Mouse (Mus musculus) cerebellum, adult 9-11 months (tissue): ENCODE measurements around the gene Nacc1.

Experiments
- DNase-seq: peaks from one replicate; pipeline ENCODE4 v3.0.0; 2022

Gene Nacc1

DNA sequence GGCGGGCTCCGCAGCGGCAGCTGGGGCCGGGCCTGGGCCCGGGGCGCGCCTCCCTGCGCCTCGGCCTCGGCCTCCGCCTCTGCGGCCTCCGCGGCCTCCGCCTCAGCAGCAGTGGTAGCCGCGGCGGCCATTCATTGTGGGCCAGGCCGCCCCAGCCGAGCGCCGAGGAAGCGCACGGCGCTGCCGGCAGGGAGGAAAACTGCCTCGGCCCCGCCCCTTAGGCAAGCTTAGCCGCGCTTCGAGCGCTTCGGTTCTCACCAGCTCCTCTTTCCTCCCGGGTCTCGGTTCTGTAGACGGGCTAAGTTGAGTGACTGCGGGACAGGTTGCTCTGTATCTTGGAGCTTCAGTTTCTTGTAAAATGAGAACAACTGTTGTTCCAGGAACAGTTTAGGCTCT is at the start of gene Nacc1:
Nacc1 (minus strand) TSS at position 158 of the 396 bp plus-strand sequence.
- peak; percentile 87 for DNase-seq

DNA sequence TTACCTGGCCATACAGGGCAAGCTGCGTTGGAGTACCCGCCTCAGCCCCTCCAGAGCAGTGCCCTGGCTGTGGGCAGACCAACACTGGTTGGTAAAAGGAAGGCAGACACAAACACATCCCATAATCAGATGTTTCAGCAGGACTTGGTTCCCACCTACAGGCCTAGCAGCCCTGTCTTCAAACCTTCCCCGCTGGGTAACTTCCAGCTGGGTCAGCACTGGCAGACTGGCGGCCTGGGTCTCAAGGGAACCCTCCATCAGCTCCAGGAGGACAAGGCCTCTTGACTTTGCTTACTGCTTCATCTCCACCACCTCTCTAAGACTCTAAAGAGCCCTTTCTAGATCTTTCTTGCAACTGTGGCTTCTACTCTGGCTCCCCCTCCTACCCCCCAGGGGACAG is 48.9 kb upstream of the Nacc1 start:
- no peak for DNase-seq

DNA sequence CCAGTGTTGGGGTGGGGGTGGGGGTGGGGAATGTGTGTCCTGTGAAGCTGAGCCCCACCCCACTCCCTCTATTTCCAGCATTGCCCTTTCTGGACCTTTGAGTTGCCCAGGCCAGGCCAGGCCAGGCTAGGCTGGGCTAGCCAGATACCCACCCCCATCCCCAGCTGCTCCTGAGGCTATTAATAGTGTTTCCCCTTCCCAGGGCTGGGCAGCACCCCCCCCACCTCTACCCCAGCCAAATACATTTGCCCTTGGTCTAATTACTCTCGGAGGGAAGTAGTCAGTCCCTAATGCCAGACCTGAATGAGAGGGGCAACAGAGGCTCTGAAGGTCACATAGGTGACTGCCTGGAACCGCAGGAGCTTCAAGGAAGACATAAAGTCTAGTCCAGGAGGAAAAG is 47.9 kb upstream of the Nacc1 start:
- no peak for DNase-seq

DNA sequence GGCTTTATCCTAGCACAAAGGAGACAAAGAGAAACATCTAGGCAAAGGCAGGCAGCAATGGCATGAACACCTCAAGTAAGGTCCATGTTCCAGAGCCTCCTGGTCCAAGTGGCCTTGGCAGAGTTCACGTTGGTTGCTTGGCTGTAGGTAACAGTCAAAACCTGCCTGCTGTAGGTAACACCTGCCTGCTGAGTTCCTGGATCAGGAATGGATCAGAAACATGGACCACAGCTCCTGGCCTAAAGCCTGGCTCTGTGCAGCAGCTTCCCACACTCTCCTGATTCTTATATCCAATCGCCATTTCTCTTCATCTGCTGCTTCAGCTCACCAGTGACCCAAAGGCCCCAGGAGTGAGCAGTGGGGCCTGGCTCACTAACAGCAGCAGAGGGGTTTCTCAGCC is 47.0 kb upstream of the Nacc1 start:
- no peak for DNase-seq

DNA sequence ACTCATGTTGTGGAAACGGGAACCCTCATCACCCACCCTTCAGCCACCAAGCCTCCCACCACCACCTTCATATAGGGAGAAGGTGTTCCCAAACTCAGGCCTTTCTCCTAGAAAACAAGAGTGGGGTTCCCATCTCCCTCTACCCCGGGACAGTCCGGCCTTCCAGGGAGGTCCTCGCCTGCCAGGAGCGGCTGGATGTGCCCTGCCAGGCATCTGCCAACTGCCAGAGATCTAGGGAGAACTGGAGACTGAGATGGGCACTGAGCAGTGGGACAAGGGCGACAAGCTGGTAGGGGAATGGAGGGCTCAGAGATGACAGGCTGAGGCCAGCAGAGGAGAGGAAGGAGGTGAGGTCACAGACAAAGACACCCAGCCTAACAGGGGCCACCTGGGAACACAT is 46.3 kb upstream of the Nacc1 start:
- no peak for DNase-seq

DNA sequence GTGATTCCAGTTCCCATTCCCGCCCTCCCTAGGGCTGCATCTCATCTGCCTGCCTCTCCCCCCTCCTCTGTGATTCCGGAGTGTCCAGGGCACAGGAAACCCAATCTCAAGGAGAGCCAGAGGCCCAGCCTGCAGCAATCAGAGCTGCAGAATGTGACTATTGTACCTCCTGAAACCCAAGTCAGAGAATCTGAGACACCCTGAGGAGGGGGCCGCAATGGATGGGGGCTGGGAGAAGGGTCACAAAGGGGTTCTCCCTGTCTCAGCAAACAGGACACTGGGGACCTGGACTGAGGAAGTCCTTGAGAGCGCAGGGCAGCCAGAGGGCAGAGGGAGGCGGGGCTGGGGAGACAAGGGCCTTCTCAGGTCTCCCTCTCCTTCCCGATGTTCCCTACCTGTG is 45.3 kb upstream of the Nacc1 start:
- DNase-seq = no peak

DNA sequence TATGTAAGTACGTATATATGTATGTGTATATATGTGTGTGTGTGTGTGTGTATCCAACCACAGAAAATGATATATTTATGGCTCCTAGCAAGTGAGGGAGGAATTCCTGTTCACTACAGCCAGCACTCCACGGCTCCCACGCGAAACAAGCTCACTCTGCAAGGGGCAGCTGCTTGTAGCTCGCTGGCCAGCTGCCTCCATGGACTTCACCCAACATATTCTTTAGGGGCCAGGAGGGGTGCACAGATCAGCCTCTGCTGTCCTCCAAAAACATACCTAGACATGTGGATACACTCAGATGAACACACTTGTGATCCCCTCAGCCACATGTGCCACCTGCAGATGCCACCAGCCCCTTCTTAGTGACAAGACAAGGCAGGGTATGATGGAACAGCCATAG is 44.9 kb upstream of the Nacc1 start:
- no peak for DNase-seq

DNA sequence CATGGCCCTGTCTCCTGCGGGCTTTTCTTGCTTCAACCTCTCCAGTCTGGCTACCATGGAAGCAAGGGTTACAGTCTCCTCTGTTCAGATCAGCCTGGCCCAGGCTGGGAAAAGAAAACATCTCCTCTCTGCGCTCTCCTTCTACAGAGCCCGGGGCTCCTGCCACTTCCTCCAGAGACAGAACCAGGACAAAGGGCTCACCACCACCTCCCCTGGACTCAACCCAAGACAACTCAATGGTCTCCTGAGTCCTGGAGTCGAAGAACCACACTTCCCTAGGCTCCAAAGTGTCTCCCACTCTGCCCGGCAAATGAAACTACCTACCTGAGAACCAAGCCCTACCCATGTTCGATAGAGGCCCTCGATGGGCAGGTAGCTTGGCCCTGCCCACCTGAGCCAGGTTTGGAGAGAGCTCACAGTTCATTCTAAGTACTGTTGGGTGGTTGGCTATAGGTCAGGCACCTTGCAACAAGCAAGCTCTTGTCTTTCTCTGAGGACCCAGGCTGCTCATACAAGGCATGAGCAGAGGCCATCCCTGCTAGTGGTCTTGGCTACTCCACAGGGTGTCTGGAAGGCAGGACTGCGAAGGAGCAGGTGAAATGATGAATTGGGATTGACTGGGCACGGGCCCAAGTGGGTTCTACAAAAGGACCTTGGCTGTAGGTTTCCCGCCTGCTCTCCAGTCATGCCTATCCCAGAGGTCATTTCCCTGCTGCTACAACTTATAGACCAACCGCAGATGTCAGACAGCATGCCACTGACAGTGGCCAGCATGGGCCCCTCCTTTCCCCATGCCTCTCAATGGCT is 43.9 kb upstream of the Nacc1 start:
- peak; percentile 73 for DNase-seq

DNA sequence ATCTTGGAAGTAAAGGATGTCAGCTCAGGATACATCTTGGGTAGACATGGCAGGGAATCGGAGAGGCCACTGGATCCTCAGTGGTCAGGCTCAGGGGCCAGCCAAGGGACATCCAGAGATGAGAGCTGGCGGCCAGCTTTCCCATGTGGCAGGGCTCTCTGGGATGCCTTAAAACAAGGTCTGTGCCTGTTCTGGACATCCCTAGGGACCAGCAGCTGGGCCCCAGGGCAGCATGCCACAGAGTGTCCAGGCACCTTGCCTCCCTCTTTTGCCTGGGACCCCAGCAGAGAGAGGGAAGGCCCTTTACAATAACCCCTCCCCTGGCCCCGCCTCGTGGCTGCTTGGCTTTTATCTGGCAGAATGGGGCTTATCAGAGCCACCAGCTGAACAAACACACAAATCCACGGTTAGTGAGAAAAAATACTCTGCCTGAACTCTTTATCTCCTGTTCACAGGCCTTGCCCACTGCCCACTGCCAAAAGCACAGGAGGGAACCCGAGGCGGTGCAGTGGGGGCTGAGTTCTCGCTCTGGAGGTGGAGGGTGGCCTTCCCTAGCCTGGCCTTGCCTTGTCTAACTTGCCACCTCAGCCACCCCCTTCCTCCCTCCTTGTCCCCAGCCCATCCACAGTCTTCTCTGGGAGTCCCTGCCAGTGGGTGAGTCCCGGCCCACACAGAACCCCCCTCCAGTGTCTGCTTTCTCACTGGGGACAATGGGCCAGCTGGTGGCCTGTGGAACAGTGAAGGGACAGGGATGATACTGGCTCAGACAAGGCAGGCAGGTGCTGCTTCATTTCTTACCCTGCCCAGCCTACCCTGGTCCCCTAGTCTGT is 43.1 kb upstream of the Nacc1 start:
- peak; percentile 70 for DNase-seq

DNA sequence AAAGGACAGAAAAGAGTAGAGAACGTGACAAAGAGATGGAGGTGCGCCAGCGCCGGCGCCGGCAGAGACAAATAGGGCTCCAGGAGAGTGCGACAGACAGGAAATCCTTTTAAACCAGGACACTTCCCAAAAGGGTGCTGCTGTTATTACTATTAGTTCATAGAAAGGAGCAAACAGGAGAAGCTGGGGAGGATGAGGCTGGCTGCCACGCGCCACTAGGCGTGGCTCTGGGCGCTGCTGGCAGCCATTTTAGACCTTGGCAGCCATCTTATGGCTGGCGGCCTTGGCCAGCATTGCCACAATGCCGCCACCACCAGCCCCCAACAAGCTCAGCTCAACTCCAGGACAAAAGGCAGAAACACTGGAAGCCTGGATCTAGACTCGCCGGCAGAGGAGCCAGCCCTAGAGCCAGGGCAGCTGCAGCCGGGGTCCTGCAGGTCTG is 42.3 kb upstream of the Nacc1 start:
- peak; percentile 79 for DNase-seq

DNA sequence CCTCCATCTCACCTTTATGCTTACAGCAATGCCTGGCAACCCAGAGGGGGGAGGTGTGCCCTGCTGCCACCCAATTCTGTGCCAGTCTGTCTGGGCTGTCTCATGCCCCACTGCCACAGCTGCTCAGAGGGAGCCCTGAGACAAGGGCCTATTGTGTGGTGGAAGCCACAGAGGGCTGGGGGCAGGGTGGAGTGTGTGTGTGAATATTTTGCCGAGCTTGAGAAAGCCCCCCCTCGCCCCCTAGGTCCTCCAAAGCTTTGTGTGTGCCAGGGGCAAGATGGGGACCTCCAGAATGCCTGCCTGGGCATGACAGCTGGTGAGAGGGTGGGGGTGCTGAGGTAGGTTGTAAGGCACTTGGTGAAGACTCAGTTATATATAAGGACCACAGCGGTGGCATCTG is 40.8 kb upstream of the Nacc1 start:
- no peak for DNase-seq

DNA sequence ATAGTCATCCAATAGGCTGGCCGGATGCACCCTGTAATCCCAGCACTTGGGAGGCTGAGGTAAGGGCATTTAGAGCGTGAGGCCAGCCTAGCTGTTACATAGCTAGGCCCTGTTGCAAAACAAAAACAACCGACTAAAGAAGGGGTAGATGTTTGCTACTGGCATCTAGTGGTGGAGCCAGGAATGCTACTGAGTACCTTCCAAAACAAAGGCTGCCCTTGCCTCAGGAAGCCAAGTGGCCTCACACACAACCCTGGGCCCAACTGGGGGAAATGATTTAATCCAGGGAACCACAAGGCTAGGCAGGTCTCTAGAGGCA is 38.2 kb upstream of the Nacc1 start:
- no peak for DNase-seq

DNA sequence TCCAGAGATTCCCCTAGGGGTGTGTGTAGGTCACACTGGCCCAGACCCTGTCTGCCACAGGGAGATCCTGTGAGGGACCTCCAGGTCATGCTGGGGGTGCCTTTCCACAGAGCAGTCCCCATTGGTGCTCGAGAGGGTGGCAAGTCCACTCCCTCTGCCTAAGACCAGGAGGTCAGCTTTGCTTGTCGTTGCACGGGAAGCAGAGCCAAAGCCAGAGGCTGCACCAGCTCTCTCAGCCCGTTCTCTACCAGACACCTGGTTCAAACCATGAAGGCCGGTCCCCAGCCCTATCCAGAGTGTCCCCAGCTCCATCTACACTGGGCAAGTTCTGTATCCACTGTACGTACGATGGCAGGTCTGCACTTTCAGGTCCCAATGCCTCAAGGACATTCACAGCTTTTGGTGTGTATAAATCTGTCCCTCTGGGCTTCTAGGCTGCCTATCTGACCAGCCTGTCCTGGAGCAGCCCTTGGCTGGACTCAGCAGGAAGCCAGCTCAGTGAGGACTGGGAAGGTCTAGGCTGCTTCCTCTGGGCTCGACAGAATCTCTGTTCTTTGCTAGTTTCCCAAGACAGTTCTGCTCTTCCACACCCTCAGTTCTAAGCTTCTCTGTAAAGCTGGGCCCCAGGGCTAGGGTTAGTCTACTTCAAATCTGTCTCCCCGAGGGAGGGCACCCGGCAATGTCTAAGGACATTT is 37.7 kb upstream of the Nacc1 start:
- no peak for DNase-seq

DNA sequence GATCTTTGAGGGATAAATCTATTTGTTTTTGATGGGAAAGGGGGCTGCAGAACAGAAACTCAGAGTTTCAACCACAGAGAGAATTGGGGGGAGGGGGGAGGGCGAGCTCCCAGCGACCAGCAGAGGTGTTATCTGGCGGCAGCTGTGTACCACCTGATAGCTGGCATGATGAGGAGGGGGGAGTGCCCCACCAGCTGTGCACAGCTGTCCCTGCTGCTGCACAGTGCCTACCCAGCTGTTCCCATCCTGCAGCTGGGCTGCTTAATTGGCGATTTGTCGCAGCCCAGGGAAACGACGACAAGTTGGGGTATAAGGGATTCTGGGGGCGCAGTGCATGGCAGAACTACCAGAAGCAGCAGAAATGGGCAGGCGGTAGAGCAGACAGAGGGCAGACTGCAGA is 37.0 kb upstream of the Nacc1 start:
- no peak for DNase-seq

DNA sequence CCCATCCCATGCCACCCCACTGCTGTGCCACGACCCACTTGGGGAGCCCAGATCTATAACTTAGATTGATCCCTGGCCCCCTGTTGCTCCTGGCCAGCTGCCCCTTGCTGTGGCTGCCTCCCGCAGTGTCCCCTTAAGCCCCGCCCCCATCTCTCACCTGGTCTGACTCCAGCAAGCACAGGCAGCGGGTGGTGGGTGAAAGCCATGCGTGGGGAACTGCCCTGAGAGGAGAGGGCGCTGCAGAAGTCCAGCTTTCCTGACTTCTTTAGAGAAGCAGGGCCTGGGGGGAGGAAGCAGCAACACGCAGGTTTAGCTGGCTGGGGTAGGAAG is 35.9 kb upstream of the Nacc1 start:
- DNase-seq = no peak

DNA sequence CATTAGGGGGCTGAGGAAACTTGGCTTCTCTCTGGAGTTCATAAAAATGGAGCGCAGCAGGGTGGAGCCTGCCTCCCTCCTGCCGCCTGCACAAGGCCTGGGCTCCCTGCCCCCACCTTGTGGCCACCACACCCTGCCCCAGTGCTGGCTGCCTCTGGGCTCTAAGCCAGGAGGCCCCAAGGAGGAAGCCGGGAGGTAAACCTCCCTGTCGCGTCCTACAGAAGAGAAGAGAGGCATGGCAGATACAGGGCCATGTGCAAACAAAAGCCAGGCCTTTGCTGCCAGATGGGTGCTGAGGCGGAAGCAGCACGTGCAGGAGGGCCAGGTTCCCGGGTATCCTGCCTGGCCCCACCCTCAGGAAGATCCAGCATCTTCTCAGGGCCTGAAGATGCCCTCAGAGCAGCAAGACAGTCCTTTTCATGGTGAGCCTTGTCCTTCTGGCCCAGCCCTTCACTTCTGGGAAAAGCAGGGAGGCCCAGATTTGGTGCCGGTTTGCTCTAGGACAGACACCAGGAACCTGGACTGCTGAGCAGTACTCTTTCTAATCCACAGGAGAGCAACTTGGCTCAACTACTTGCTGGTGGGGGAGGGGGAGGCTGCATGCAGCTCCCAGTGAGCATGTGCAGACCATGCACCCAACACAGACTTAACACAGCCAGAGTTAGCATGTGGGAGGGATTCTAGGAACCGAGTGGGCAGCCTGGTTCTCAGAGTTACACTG is 35.3 kb upstream of the Nacc1 start, which contains the start of gene G430095P16Rik:
G430095P16Rik (plus strand) TSS at position 158 of the 721 bp plus-strand sequence.
- peak; percentile 78 for DNase-seq

DNA sequence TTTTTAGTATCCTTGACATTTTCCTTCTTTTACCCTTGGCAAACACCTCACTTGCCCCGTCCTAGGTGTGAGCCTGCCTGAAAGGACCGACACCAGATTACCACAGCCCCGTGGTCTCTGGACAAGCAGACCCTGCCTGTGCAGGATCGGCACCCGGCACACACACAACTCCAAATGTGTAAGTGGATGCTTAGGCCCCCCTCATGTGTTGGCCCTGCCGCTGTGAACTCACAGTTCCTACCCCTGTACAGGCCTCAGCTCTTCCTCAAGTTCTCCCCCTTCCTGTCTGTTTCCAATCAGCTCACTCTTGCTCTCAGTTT is 34.8 kb upstream of the Nacc1 start:
- DNase-seq = no peak

DNA sequence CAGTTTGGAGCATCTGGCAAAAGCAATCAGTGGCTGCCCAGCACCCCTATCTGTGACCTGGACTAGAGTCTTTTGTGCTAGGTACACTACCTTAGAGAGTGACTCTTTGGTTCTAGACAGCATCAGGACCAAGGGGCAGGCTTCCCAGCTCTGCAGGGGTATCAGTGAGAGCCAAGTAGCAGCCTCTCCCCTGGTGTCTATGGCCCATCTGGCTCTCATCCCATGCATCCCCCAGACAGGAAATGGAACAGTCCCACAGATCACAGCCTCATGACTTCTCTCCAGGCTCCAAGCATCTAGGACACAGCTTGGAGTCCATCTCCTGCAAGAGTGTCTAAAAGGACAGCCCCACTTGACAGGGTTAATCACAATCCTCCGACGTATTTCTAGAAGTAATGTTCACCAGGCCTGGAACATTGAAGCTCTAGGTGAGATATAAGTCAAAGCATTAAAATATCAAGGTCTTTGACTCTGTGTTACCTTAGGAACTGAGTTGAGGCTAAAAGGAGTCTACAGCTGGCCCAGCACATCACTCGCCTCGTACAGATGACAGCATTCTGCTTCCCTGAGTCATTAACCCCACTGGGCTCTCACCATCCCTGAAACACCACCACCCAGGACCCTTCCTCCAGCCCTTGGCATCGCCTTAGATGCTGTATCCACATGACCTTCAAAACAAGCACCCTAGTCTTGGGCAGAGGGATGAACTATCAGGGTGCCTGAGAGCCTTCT is 31.5 kb upstream of the Nacc1 start:
- peak; percentile 72 for DNase-seq

DNA sequence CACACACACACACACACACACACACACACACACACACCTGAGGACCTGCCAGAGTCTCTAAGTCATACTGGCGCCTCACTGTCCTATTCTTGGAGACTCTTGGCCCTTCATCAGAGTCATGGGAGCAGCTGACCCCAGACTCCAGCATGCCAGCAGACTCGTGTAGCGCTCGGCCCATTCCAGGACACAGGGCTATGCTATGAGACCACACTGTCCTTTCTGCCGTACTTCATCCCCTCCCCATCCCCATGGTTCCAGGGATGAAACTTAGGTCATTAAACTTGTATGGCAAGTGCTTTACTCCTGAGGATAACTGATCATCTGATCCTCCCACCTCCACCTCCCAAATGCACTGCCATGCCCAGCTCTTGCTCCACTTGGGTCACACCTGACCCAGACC is 30.8 kb upstream of the Nacc1 start:
- no peak for DNase-seq

DNA sequence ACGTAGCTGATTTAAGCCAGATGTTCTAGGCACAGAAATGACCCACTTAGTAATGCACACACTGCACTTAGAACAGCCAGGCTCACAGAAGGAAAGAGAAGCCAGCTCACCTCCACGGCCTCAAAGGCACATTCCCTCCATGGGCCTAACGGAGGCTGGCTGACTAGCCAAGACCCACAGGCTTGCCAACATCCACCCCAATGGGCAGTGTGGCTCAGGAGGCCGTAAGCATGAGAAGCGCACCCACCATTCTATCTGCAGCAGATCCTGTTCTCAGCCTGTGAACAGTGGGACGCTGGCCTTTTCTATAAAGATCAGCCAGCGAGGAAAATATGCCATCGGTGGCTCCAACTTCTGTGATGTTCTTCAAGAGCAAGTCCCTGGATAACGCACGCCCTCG is 29.1 kb upstream of the Nacc1 start:
- DNase-seq = no peak

DNA sequence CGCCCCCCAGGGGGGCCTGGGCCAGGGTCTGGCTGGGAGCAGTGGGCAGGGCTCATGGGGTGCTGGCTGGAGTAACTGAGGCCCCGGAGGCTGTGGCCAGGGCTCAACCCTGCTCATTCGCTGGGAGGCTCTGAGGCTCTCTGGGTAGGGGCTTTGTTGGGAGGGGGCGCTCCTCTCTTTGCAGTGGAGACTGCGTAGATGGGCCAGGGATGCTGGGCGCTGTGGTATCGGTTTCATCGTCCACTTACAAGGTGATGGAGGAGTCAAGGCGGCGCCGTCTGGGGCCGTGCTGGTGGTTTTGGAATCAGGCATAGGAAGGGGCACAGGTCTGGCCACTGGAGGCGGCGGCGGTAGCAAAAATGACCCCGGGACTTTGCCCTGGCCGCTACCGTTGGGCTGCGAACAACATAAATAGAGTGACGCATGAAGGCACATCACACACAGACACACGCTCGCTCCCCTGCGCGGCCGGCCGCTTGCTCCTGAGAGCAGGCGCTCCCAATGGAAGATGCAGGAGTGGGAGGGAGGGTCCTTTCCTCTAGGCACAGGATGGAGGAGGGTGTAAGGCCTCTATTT is 28.3 kb upstream of the Nacc1 start:
- DNase-seq = no peak

DNA sequence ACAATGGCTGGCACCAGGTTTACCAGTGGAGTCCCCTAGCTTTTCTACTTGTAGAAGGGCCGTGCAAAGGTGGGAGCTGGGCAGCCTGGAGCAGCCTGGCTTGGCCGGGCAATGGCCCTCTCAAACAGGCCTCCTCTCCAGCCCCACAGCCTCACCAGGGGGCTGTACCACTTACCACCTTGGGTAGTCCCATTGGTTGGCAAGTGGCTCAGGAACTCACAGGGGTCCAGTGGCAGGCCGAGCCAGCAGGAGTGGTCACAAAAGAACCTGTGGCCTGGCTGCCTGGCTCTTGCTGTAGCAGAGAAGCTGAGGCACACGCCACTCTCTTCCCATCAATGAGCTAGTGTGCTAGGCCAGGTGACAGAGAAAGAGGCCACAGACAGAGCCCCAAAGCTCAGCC is 26.5 kb upstream of the Nacc1 start:
- DNase-seq = no peak
